Mouse (Mus musculus) lung, embryonic 16.5 days (tissue): ENCODE measurements around the gene Epha5. TPM values are rescaled to one million over a fixed set of nuclear protein-coding genes. Genes with fewer than 3 reads are reported as not detected.
A peak's percentile ranks its signal among the peaks of the same experiment; 100 is the strongest.

ENCODE experiments used
- ATAC-seq: fragments of 200-750 bp; cut with Nextera tagmentation; 2 replicates; pipeline ENCODE4 v1.8.0; 2017; ENCODE audit warnings: low read depth, mild to moderate bottlenecking, moderate library complexity
- H3K27ac ChIP-seq: fragments of 300-500 bp; sonication (generic); 2 replicates; pipeline ENCODE4 v1.5.1; 2014; ENCODE audit warnings: mild to moderate bottlenecking, control low read depth, low read length
- H3K27me3 ChIP-seq: fragments of 300-500 bp; sonication (generic); 2 replicates; pipeline ENCODE4 v1.6.1; 2014; ENCODE audit warnings: low read depth, low read length, mixed read lengths; ENCODE audit not compliant: control insufficient read depth, insufficient read depth
- H3K36me3 ChIP-seq: fragments of 300-500 bp; sonication (generic); 2 replicates; pipeline ENCODE4 v1.6.1; 2014; ENCODE audit warnings: low read length; ENCODE audit not compliant: control insufficient read depth, insufficient read depth
- H3K4me1 ChIP-seq: fragments of 300-500 bp; sonication (generic); replicated peaks from 2 replicates; pipeline ENCODE4 v1.6.1; 2014; ENCODE audit warnings: low read length, mixed read lengths; ENCODE audit not compliant: control insufficient read depth, insufficient read depth
- H3K4me2 ChIP-seq: fragments of 300-500 bp; sonication (generic); 2 replicates; pipeline ENCODE4 v1.6.1; 2014; ENCODE audit warnings: low read depth, low read length, control low read depth
- H3K4me3 ChIP-seq: fragments of 300-500 bp; sonication (generic); 2 replicates; pipeline ENCODE4 v1.5.1; 2014; ENCODE audit warnings: mild to moderate bottlenecking, low read length, control low read depth
- H3K9ac ChIP-seq: fragments of 300-500 bp; sonication (generic); 2 replicates; pipeline ENCODE4 v1.6.1; 2014; ENCODE audit warnings: low read length, control low read depth
- H3K9me3 ChIP-seq: fragments of 300-500 bp; sonication (generic); 2 replicates; pipeline ENCODE4 v1.6.1; 2016; ENCODE audit warnings: low read length; ENCODE audit not compliant: control insufficient read depth
- WGBS: fragments of 180-500 bp; shearing (Covaris S2); extraction: QIAGEN DNeasy Blood & Tissue Kit; methylation state at CpG from one replicate; pipeline ENCODE4 v1.1.7; 2014; 5-methylcytosine and 5-hydroxymethylcytosine counted together
- polyA plus RNA-seq: library from polyadenylated mRNA; unstranded; fragments of >200 nt; fragmentation: Nextera tagmentation; extraction: Ambion mirVana; gene quantifications from 2 replicates; pipeline ENCODE4 v1.2.1, GENCODE M21; 2015

Epha5 gene
- 3.3 and 4.1 TPM in 2 replicates for polyA plus RNA-seq

DNA sequence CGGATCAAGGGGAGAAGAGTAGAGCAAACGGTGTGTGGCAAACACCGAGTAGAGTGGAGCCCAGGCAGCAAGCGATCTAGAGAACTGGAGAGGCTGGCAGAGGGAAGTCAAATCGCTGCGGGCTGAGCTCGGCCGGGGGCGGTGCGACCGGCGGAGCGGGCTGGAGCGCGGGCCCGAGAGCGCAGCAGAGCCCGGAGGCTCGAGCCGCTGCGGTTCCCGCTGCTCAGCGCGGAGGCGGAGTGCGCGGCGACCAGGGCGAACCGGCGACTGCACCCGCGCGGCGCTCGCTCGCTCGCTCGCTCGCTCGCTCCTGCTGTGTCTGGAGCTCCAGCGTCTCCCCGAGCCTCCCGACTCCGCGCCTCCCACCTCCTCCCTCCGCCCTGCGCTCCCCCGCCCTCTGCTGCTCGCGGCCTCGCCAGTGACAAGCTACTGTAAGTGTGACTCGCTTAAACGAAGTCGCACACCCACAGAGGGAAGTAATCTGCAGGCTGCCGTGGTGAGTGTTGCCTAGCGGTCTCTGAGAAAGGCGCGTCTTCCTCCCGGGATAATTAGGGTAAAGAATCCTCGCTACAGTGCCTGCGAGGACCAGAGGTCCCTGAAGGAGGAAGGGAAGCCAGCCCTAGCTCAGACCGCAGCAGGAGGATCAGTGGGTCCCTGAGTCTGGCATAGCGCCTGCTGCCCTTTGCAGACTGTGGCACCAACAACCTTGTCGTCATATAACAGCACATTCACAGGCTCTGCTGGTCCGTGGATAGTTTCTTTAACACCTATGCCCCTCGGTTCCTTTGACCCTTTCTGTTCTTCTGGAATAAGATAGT, at the start of gene Epha5:
Gene Epha5 (minus strand): TSS at position 321 of the 818 bp plus-strand sequence.
- H3K9me3 ChIP-seq: no peaks in the 10 kb centered on the region
- peaks cover 4% of the 10 kb centered on the region for H3K4me1 ChIP-seq
- H3K4me2 ChIP-seq: peak within 1 kb of the TSS; percentile 94
- H3K27me3 ChIP-seq: peaks cover 13% of the 10 kb centered on the region
- WGBS: 1% methylated on average over 44 of the region's 67 CpGs
- peak; percentile 97 for ATAC-seq
- H3K36me3 ChIP-seq: no peaks in the 10 kb centered on the region
- H3K9ac ChIP-seq: peak within 1 kb of the TSS; percentile 57
- H3K27ac ChIP-seq: 0 out of 2 replicates have a peak within 1 kb of the TSS, but pooled peaks have one; percentile 29
- peak within 1 kb of the TSS; percentile 62 for H3K4me3 ChIP-seq

DNA sequence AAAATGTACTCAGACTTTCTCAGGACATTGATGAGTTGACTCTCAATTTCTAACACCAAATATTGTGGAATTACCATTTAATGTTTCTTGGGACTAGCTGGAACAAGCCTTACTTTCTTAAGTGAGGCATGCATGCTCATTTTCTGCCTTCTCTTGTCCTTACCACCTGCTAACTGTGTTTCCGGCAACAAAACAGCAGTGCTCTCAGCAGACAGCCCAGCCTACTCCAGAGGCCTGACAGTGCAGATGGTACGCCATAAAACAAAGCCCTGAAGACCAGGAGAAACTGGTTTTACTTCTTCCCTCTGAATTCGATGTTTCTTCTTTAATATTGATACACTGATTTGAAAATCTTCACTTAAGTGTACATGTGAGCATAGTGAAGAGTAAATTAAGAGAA, 39.0 kb upstream of the Epha5 start:
- no peaks in the 10 kb centered on the region for H3K9me3 ChIP-seq
- H3K4me3 ChIP-seq: no peak overlapping the region
- ATAC-seq: no peak
- no peak overlapping the region for H3K9ac ChIP-seq
- H3K27ac ChIP-seq: no peak overlapping the region
- H3K27me3 ChIP-seq: no peaks in the 10 kb centered on the region
- 73% methylated on average over 3 of the region's 3 CpGs for WGBS
- H3K4me2 ChIP-seq: no peak overlapping the region
- no peaks in the 10 kb centered on the region for H3K4me1 ChIP-seq
- no peaks in the 10 kb centered on the region for H3K36me3 ChIP-seq

DNA sequence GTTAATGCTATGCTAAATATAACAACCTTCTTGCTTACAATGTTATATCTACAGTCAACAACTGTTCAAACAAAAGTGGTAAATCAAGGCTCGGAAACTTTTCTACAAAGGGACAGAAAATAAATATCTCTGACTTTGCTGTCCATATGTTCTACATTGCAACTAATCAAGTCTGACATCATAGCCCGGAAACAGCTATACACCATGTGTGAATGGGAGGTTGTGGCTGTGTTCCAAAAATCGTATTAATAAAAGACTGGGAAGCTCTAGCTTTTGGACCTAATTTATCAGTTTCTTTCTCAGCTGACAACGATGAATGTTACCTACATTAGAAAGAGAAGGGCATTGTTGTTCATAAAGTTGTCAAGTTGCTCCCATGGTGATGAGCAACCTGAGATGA, 37.5 kb upstream of the Epha5 start:
- H3K27ac ChIP-seq: no peak overlapping the region
- H3K4me3 ChIP-seq: no peak overlapping the region
- no peaks in the 10 kb centered on the region for H3K9me3 ChIP-seq
- no peak overlapping the region for H3K4me2 ChIP-seq
- ATAC-seq: no peak
- WGBS: 59% methylated on average over 4 of the region's 4 CpGs
- H3K4me1 ChIP-seq: no peaks in the 10 kb centered on the region
- no peak overlapping the region for H3K9ac ChIP-seq
- H3K27me3 ChIP-seq: no peaks in the 10 kb centered on the region
- H3K36me3 ChIP-seq: no peaks in the 10 kb centered on the region

DNA sequence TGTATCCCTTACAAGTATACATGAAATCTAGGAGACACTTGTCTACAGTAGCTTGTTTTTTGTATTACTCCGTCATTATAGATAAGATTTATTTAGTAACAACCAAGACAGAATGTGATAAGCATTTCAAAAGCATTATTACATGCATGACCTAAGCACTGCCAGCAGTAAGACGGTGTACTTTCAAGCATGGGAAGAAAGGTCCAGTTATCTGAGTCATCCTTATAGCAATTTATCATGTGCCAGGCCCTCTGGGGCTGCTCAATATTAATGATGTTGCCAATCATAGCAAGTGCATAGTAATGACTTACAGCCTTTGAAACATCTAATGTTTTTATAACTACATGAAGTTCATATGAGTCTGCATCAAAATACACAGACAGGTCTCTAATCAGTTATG, 36.7 kb upstream of the Epha5 start:
- Histone ChIP-seq H3K4me2 (no peak overlapping the region), H3K4me1 (no peaks in the 10 kb centered on the region), H3K4me3 (no peak overlapping the region), H3K9ac (no peak overlapping the region), H3K27me3 (no peaks in the 10 kb centered on the region), H3K27ac (no peak overlapping the region), H3K36me3 (no peaks in the 10 kb centered on the region), H3K9me3 (no peaks in the 10 kb centered on the region)
- 47% methylated on average over 2 of the region's 2 CpGs for WGBS
- ATAC-seq: no peak

DNA sequence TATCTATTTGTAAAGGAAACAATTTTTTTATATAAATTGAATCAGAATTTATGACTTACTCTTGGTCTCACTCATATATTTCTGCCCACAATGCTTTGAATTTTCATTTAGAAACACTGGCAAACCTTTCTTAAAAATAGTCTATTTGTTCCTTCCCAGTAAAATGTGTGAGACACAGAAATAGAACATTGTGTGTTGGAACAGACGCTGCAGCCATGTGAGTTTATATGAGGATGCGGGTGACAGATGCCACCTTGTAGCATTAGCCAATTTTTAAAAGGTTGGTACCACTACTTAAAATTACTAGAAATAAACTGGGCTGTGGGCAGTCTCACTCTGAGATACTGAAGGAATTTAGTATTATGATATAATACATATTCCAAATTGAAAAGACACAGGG, 23.1 kb upstream of the Epha5 start:
- Histone ChIP-seq H3K4me2 (no peak overlapping the region), H3K27me3 (no peaks in the 10 kb centered on the region), H3K9ac (no peak overlapping the region), H3K36me3 (no peaks in the 10 kb centered on the region), H3K4me3 (no peak overlapping the region), H3K4me1 (no peaks in the 10 kb centered on the region), H3K27ac (no peak overlapping the region), H3K9me3 (no peaks in the 10 kb centered on the region)
- WGBS: 80% methylated on average over 2 of the region's 2 CpGs
- no peak for ATAC-seq

DNA sequence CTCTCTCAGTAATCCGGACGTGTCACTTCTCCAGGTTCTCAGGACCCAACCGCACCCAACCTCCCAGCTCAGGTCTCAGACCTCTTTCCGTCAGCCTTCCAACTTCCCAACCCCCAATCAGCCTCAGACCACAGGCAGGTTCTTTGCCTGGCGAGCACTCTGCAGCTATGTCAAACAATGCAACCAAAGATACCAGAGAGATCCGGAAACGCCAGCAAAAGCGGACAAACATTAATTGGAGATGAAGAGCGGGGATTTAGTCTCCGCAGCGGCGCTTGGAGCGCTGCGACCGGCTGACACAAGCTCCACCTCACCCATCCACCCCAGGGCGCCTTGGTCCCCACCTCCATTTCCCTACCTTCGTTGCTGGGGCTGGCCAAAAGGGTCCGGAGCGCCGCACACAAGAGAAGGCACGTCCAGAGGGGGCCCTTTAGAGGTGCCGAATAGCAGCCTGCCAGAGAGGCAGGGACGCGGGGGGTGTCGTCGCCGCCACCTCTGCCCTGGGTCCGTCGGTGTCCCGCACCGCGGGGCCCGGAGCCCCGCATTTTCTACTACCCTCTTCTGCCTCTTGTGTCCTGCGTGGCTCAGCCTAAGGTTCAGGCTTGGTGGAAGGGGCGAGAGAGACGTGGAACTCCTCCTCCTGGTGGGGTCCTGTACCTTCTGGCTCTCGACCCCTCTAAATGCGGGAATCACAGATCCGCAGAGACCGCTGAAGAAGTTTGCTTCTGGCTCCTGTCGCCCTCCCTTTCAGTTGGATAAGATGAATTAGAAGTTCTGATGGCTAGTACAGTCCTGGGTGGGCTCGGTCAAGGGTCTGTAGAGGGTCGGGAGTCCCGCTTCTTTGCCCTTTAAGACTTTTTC, 991 bp downstream of the Epha5 start:
- H3K36me3 ChIP-seq: no peaks in the 10 kb centered on the region
- peaks cover 4% of the 10 kb centered on the region for H3K4me1 ChIP-seq
- H3K9me3 ChIP-seq: no peaks in the 10 kb centered on the region
- peaks cover 13% of the 10 kb centered on the region for H3K27me3 ChIP-seq
- under 1% methylated on average over 45 of the region's 45 CpGs for WGBS
- peak overlapping the region; percentile 57 for H3K9ac ChIP-seq
- H3K4me2 ChIP-seq: peak overlapping the region; percentile 94
- ATAC-seq: peak; percentile 8; the same call in 1 of the 2 replicates
- peak overlapping the region; percentile 62 for H3K4me3 ChIP-seq
- H3K27ac ChIP-seq: no peak overlapping the region

DNA sequence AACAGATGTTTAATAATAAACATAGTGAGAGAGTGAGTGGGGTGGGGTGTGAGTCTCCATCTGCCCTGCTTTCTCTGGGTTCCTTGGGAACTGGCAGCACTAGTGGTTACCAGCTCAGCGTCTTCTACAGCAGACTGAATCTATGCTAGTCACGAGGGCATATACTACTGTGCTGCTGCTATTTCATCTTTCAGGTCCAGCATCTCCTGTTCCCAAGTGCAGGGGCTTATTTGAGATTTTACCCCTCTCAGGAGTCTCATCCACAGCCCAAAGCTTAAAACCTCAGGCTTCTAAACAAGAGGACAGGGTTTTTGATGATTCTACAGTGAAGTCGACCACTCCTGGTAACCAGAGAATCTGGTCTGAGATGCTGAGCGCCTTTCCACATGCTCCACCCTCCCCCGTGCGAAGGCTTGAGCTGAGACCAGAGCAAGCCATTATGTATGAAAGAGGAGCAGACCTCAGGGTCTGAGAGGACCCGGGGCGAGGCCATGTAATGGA, 2.2 kb downstream of the Epha5 start:
- H3K9me3 ChIP-seq: no peaks in the 10 kb centered on the region

DNA sequence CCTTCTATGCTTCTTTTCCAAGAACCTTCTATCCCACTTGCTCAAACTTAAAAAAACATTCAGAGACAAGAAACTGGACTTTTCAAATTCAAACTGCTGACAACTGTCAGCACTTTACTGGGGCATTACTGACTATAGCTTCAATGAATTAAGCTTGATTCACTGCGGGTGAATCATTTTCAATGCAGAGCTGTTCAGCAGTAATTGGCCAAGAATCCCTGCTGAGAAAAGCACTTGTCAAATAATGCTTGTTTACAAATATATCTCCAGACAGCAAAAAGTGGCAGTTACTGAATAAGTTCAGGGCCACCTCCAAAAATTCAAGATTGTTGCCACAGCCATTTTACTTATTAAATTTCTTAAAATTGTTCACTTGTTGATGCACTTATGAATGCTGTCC, 4.2 kb downstream of the Epha5 start:
- Histone ChIP-seq H3K4me3 (no peak overlapping the region), H3K4me2 (no peak overlapping the region), H3K4me1 (peaks cover 4% of the 10 kb centered on the region), H3K9ac (no peak overlapping the region), H3K27ac (no peak overlapping the region), H3K27me3 (peaks cover 10% of the 10 kb centered on the region), H3K36me3 (no peaks in the 10 kb centered on the region), H3K9me3 (no peaks in the 10 kb centered on the region)
- 60% methylated on average over 1 of the region's 1 CpGs for WGBS
- no peak for ATAC-seq

More for the DNA sequence above, 2.2 kb downstream of the Epha5 start:
- no peak for ATAC-seq
- WGBS: 11% methylated on average over 8 of the region's 8 CpGs
- Histone ChIP-seq H3K27ac (no peak overlapping the region), H3K4me3 (peak overlapping the region; percentile 62), H3K4me2 (peak overlapping the region; percentile 94), H3K27me3 (peaks cover 13% of the 10 kb centered on the region), H3K4me1 (peaks cover 4% of the 10 kb centered on the region), H3K9ac (no peak overlapping the region), H3K36me3 (no peaks in the 10 kb centered on the region)

DNA sequence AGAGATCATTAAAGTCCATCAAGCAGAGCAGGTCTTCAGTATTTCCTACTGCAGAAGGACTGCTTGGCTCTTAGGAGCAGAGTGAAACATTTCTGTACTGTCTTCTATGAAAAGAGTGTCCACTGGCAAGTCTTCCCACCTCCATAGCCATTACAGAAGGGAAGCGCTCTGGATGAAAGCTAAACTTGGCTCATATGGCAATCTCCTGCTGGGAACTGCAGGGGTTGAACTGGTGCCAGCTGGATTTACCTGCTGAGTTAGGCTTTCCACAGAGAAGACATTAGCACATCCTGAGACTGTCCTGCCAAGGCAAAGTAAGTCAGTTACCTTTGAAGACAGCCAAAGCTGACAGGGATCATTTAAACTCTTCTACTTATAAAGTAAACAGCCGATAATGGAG, 8.8 kb downstream of the Epha5 start:
- 47% methylated on average over 2 of the region's 2 CpGs for WGBS
- Histone ChIP-seq H3K9ac (no peak overlapping the region), H3K27ac (no peak overlapping the region), H3K9me3 (no peaks in the 10 kb centered on the region), H3K27me3 (no peaks in the 10 kb centered on the region), H3K36me3 (no peaks in the 10 kb centered on the region), H3K4me3 (no peak overlapping the region), H3K4me2 (no peak overlapping the region), H3K4me1 (no peaks in the 10 kb centered on the region)
- no peak for ATAC-seq
